Mouse (Mus musculus): ENCODE measurements at regions not wholly inside any gene's neighbourhood (a gene's known extent, or its start where the extent isn't known, plus 50 kb on each side); places are given as distances from the start of the nearest gene placed in this dataset.

GRCm38 (mm10) chr4:127862875-127863274 lies 107.9 kb downstream of the CK137956 start:
- no peak for DNase-seq (ENCODE audit: low read depth, low spot score)

- no peak for DNase-seq (ENCODE audit: low read depth, low spot score)
Measured at GRCm38 (mm10) chr4:127861319-127862117, 109.2 kb downstream of the CK137956 start.

GRCm38 (mm10) chr4:127860271-127860670 lies 110.5 kb downstream of the CK137956 start:
- DNase-seq (ENCODE audit: low read depth, low spot score), result no peak

GRCm38 (mm10) chr4:127859505-127859904 lies 111.2 kb downstream of the CK137956 start:
- DNase-seq (ENCODE audit: low read depth, low spot score), result no peak

GRCm38 (mm10) chr4:127858566-127858965 lies 112.2 kb downstream of the CK137956 start:
- no peak for DNase-seq (ENCODE audit: low read depth, low spot score)

- no peak for DNase-seq (ENCODE audit: low read depth, low spot score)
Measured at GRCm38 (mm10) chr4:127855836-127856235, 114.9 kb downstream of the CK137956 start.

- no peak for DNase-seq (ENCODE audit: low read depth, low spot score)
Measured at GRCm38 (mm10) chr4:127854776-127855409, 115.9 kb downstream of the CK137956 start.

GRCm38 (mm10) chr4:127849306-127849705 lies 121.4 kb downstream of the CK137956 start:
- DNase-seq (ENCODE audit: low read depth, low spot score), result no peak

- DNase-seq (ENCODE audit: low read depth, low spot score), result peak; percentile 55
Measured at GRCm38 (mm10) chr4:127846321-127846720, 124.4 kb downstream of the CK137956 start.

- no peak for DNase-seq (ENCODE audit: low read depth, low spot score)
Measured at GRCm38 (mm10) chr4:127843421-127843820, 127.3 kb downstream of the CK137956 start.

GRCm38 (mm10) chr4:127833668-127834067 lies 137.1 kb downstream of the CK137956 start:
- no peak for DNase-seq (ENCODE audit: low read depth, low spot score)

GRCm38 (mm10) chr4:127826988-127827387 lies 143.8 kb downstream of the CK137956 start:
- no peak for DNase-seq (ENCODE audit: low read depth, low spot score)

- peak; percentile 90 for DNase-seq (ENCODE audit: low read depth, low spot score)
Measured at GRCm38 (mm10) chr4:127819501-127819900, 151.2 kb downstream of the CK137956 start.

- peak; percentile 71 for DNase-seq (ENCODE audit: low read depth, low spot score)
Measured at GRCm38 (mm10) chr4:127819009-127819408, 151.7 kb downstream of the CK137956 start.

GRCm38 (mm10) chr4:127814631-127815030 lies 156.1 kb downstream of the CK137956 start:
- DNase-seq (ENCODE audit: low read depth, low spot score), result peak; percentile 57

GRCm38 (mm10) chr4:127812047-127812545 lies 158.7 kb downstream of the CK137956 start:
- DNase-seq (ENCODE audit: low read depth, low spot score), result peak; percentile 85

GRCm38 (mm10) chr4:127810899-127811510 lies 159.7 kb downstream of the CK137956 start:
- peak; percentile 13 for DNase-seq (ENCODE audit: low read depth, low spot score)

GRCm38 (mm10) chr4:127809006-127809405 lies 161.7 kb downstream of the CK137956 start:
- peak; percentile 18 for DNase-seq (ENCODE audit: low read depth, low spot score)

GRCm38 (mm10) chr4:127789206-127789605 lies 181.5 kb downstream of the CK137956 start:
- no peak for DNase-seq (ENCODE audit: low read depth, low spot score)

- DNase-seq (ENCODE audit: low read depth, low spot score), result no peak
Measured at GRCm38 (mm10) chr4:127785786-127786185, 185.0 kb downstream of the CK137956 start.

- DNase-seq (ENCODE audit: low read depth, low spot score), result no peak
Measured at GRCm38 (mm10) chr4:127771966-127772500, 198.7 kb downstream of the CK137956 start.

GRCm38 (mm10) chr4:127763736-127764135 lies 207.0 kb downstream of the CK137956 start:
- DNase-seq (ENCODE audit: low read depth, low spot score), result no peak

Measured in R1 (cell line).